Mouse (Mus musculus): ENCODE data around the gene Tbca.

GRCm38 (mm10) chr13:94858016-94858575 lies 69.4 kb downstream of the Tbca start:
- TF ChIP-seq CTCF (IDR thresholded peaks at IDR 0.05; ENCODE audit: low read depth): no peak
- no peak for TF ChIP-seq EP300 (IDR thresholded peaks at IDR 0.05; ENCODE audit: low read depth)
